Mouse (Mus musculus) CH12.LX (cell line): ENCODE measurements around the gene Car14.

Experiments
- BHLHE40 ChIP-seq: IDR thresholded peaks from 2 replicates; pipeline ENCODE4 v1.6.1; 2011; ENCODE audit warnings: mild to moderate bottlenecking, low read depth, low read length, improper control_type of control experiment
- CTCF ChIP-seq, 2 experiments: IDR thresholded peaks in 1 of 2; conservative IDR thresholded peaks in 1 of 2; 2 replicates each; pipeline ENCODE4 v1.5.1; 2011 to 2012; ENCODE audit warnings: low read depth in 2 of 2, low read length in 2 of 2, improper control_type of control experiment in 1 of 2, inconsistent platforms in 1 of 2, mild to moderate bottlenecking in 1 of 2, moderate library complexity in 1 of 2
- PAX5 ChIP-seq: IDR thresholded peaks from 2 replicates; pipeline ENCODE4 v1.6.1; 2012; ENCODE audit warnings: low read length, inconsistent platforms, mixed read lengths
- RCOR1 ChIP-seq: conservative IDR thresholded peaks from 2 replicates; pipeline ENCODE4 v1.6.1; 2012; ENCODE audit warnings: low read depth, mild to moderate bottlenecking, inconsistent platforms, low read length, improper control_type of control experiment
- SMC3 ChIP-seq: IDR thresholded peaks from 2 replicates; pipeline ENCODE4 v1.6.1; 2011; ENCODE audit warnings: low read depth, low read length, improper control_type of control experiment
- ZC3H11A ChIP-seq: IDR thresholded peaks from 2 replicates; pipeline ENCODE4 v1.6.1; 2012; ENCODE audit warnings: low read depth, mild to moderate bottlenecking, inconsistent platforms, low read length, improper control_type of control experiment
- ZKSCAN1 ChIP-seq: IDR thresholded peaks from 2 replicates; pipeline ENCODE4 v1.6.1; 2012; ENCODE audit warnings: low read depth, inconsistent platforms, low read length, improper control_type of control experiment, borderline replicate concordance

DNA sequence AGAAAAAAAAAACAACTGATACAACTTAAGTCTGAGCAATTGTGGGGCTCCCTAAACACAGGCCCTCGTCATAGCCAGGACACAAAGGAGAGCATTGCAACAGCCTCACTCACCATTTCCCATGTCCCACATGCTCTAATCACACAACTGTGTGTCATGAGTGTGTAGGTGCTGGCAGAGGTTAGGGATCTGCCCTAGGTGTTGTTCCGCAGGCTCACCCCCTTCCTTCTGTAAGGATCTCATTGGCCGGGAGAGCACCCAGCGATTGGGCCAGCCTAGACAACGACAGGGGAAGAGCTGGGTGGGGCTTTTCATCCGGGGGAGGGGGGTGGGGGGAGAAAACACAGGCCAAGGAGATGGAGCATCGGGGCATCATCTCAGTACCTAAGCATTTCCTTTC is 40.9 kb downstream of the Car14 start:
- TF ChIP-seq BHLHE40: no peak
- TF ChIP-seq CTCF (conservative IDR thresholded peaks at IDR 0.05 in 1 of 2, IDR thresholded peaks at IDR 0.05 in 1 of 2; ENCODE audit: low read depth in 2 of 2, low read length in 2 of 2): no peak
- TF ChIP-seq SMC3: no peak
- no peak for TF ChIP-seq ZC3H11A
- no peak for TF ChIP-seq PAX5
- no peak for TF ChIP-seq ZKSCAN1
- TF ChIP-seq RCOR1: no peak
